Mouse (Mus musculus) brain, embryonic 14.5 days (tissue): ENCODE measurements around the gene Capg. TPM values are rescaled to one million over a fixed set of nuclear protein-coding genes. Genes with fewer than 3 reads are reported as not detected.

Experiments
- DNase-seq: peaks from one replicate; pipeline ENCODE4 v3.0.0-alpha.2; 2011; ENCODE audit warnings: low read depth
- CTCF ChIP-seq: fragments of 200-500 bp; IDR thresholded peaks from 2 replicates; pipeline ENCODE4 v1.5.1; 2012; ENCODE audit warnings: inconsistent platforms, mild to moderate bottlenecking, moderate library complexity, borderline replicate concordance; ENCODE audit not compliant: insufficient read depth, insufficient read length; ENCODE audit errors: extremely low read depth
- POLR2A ChIP-seq: fragments of 200-500 bp; IDR thresholded peaks from 2 replicates; pipeline ENCODE4 v1.6.1; 2012; ENCODE audit warnings: mild to moderate bottlenecking, inconsistent platforms, borderline replicate concordance; ENCODE audit not compliant: poor library complexity, insufficient read depth, insufficient read length, severe bottlenecking; ENCODE audit errors: extremely low read depth
- polyA plus RNA-seq: library from polyadenylated mRNA; depleted of rRNA; stranded (reverse); fragments of >200 nt; gene quantifications from 2 replicates; pipeline ENCODE4 v1.2.3, GENCODE M21; 2012; rRNA removed

Capg gene
- polyA plus RNA-seq, 1 experiment: 5.3 TPM

GRCm38 (mm10) chr6:72600771-72601170, 56.6 kb downstream of the Capg start:
- TF ChIP-seq POLR2A (no peak), CTCF (no peak)
- no peak for DNase-seq

GRCm38 (mm10) chr6:72601732-72602131, 57.5 kb downstream of the Capg start:
- peak; percentile 79 for DNase-seq
- TF ChIP-seq POLR2A (no peak), CTCF (peak; percentile 84)

GRCm38 (mm10) chr6:72604066-72604465, 59.9 kb downstream of the Capg start:
- no peak for DNase-seq
- TF ChIP-seq CTCF: no peak
- TF ChIP-seq POLR2A: no peak

GRCm38 (mm10) chr6:72607060-72607459, 62.9 kb downstream of the Capg start:
- no peak for DNase-seq
- no peak for TF ChIP-seq POLR2A
- no peak for TF ChIP-seq CTCF

GRCm38 (mm10) chr6:72607676-72608075, 63.5 kb downstream of the Capg start:
- TF ChIP-seq CTCF (no peak), POLR2A (no peak)
- no peak for DNase-seq

- TF ChIP-seq CTCF: no peak
- TF ChIP-seq POLR2A: no peak
- DNase-seq: no peak
Observed at GRCm38 (mm10) chr6:72608662-72609184, 64.5 kb downstream of the Capg start.

GRCm38 (mm10) chr6:72610261-72610660, 66.1 kb downstream of the Capg start:
- DNase-seq: no peak
- TF ChIP-seq CTCF (no peak), POLR2A (no peak)

Other genes with a start within 250 kb of the Capg start
- gene Sftpb, start 239.8 kb upstream of the Capg start, polyA plus RNA-seq: 0.13 and 0.16 TPM in 2 replicates
- 47.3 and 49.3 TPM in 2 replicates for gene Usp39, start 199.2 kb upstream of the Capg start, polyA plus RNA-seq
- gene 0610030E20Rik, start 197.1 kb upstream of the Capg start, polyA plus RNA-seq: 20.8 and 26.5 TPM in 2 replicates
- gene Tmem150a, start 188.9 kb upstream of the Capg start, polyA plus RNA-seq: 37.0 and 42.9 TPM in 2 replicates
- 73.1 and 75.4 TPM in 2 replicates for gene Rnf181, start 177.4 kb upstream of the Capg start, polyA plus RNA-seq
- gene Vamp5, start 163.9 kb upstream of the Capg start, polyA plus RNA-seq: 11.0 and 12.2 TPM in 2 replicates
- gene Vamp8, start 153.7 kb upstream of the Capg start, polyA plus RNA-seq: 18.9 and 21.6 TPM in 2 replicates
- 16.5 and 20.8 TPM in 2 replicates for gene Ggcx, start 130.1 kb upstream of the Capg start, polyA plus RNA-seq
- gene Mat2a, start 104.8 kb upstream of the Capg start, polyA plus RNA-seq: 274 and 357 TPM in 2 replicates
- 1.2 and 1.5 TPM in 2 replicates for gene Sh2d6, start 22.7 kb upstream of the Capg start, polyA plus RNA-seq
- gene Elmod3, start 54.0 kb downstream of the Capg start, polyA plus RNA-seq: 16.1 and 16.9 TPM in 2 replicates
- 3.3 and 3.7 TPM in 2 replicates for gene Retsat, start 54.1 kb downstream of the Capg start, polyA plus RNA-seq
- gene Tgoln1, start 72.6 kb downstream of the Capg start, polyA plus RNA-seq: 26.0 and 29.5 TPM in 2 replicates
- gene Tcf7l1, start 244.9 kb downstream of the Capg start, polyA plus RNA-seq: 13.1 and 14.5 TPM in 2 replicates